Mouse (Mus musculus) thymus, adult 2 months (tissue): ENCODE results near the gene Ank3. TPM values are rescaled to one million over a fixed set of nuclear protein-coding genes. Genes with fewer than 3 reads are reported as not detected.

Experiments used
- DNase-seq: peaks from one replicate; pipeline ENCODE4 v3.0.0; 2021
- H3K27ac ChIP-seq: fragments of 200-500 bp; 2 replicates; pipeline ENCODE4 v1.5.1; 2012; ENCODE audit warnings: low read length, control low read depth; ENCODE audit not compliant: control insufficient read depth, insufficient read depth
- H3K27me3 ChIP-seq: fragments of 200-500 bp; 2 replicates; pipeline ENCODE4 v1.6.1; 2012; ENCODE audit warnings: mild to moderate bottlenecking, low read length, moderate library complexity, mixed read lengths; ENCODE audit not compliant: control insufficient read depth, insufficient read depth
- H3K36me3 ChIP-seq: fragments of 200-500 bp; 2 replicates; pipeline ENCODE4 v1.6.1; 2012; ENCODE audit warnings: mild to moderate bottlenecking, low read length, moderate library complexity; ENCODE audit not compliant: control insufficient read depth, insufficient read depth
- H3K4me1 ChIP-seq: fragments of 200-500 bp; replicated peaks from 2 replicates; pipeline ENCODE4 v1.6.1; 2012; ENCODE audit warnings: low read length; ENCODE audit not compliant: control insufficient read depth, insufficient read depth
- H3K4me3 ChIP-seq: fragments of 200-500 bp; 2 replicates; pipeline ENCODE4 v1.5.1; 2012; ENCODE audit warnings: mild to moderate bottlenecking, low read length, control low read depth, moderate library complexity; ENCODE audit not compliant: control insufficient read depth, insufficient read depth
- CTCF ChIP-seq: fragments of 200-500 bp; IDR thresholded peaks from 2 replicates; pipeline ENCODE4 v1.5.1; 2012; ENCODE audit warnings: mild to moderate bottlenecking, control low read depth, low read length, moderate library complexity, borderline replicate concordance; ENCODE audit not compliant: control insufficient read depth, poor library complexity, insufficient read depth; ENCODE audit errors: extremely low read depth
- POLR2A ChIP-seq: fragments of 200-500 bp; IDR thresholded peaks from 2 replicates; pipeline ENCODE4 v1.6.1; 2012; ENCODE audit warnings: mild to moderate bottlenecking, low read length, control low read depth, moderate library complexity; ENCODE audit not compliant: control insufficient read depth, poor library complexity, insufficient read depth; ENCODE audit errors: extremely low read depth
- WGBS: fragments of 180-500 bp; shearing (Covaris S2); methylation state at CpG from one replicate; pipeline ENCODE4 v1.1.7; 2018; 5-methylcytosine and 5-hydroxymethylcytosine counted together
- polyA plus RNA-seq: library from polyadenylated mRNA; depleted of rRNA; stranded (reverse); fragments of >200 nt; gene quantifications from 2 replicates; pipeline ENCODE4 v1.2.3, GENCODE M21; 2012

Ank3 gene
- polyA plus RNA-seq, 1 experiment = 4.2 TPM

DNA sequence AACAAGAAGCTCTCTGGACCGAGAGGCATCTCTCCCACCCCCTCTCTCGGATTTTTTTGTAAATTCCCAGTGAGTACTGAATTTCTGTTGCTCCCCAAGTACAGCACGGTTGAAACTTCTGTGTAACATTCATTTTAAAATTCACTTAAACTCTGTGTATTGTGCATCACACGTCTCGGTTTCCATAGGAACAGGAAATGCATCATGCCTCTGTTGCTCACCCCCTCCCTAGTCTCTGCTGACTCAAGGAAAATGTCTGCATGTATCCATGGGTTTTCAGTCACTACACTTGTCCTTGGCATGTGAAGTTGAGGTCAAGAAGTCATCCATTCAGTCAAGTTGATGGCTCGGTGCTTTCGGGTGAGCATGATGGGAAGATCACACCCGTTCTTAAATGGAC is 234.3 kb downstream of the Ank3 start:
- Histone ChIP-seq H3K4me1 (no peaks in the 10 kb centered on the region), H3K36me3 (no peaks in the 10 kb centered on the region), H3K4me3 (no peak overlapping the region), H3K27ac (no peak overlapping the region), H3K27me3 (no peaks in the 10 kb centered on the region)
- TF ChIP-seq CTCF = no peak
- TF ChIP-seq POLR2A = no peak
- 88% methylated on average over 8 of the region's 8 CpGs for WGBS
- DNase-seq = no peak

DNA sequence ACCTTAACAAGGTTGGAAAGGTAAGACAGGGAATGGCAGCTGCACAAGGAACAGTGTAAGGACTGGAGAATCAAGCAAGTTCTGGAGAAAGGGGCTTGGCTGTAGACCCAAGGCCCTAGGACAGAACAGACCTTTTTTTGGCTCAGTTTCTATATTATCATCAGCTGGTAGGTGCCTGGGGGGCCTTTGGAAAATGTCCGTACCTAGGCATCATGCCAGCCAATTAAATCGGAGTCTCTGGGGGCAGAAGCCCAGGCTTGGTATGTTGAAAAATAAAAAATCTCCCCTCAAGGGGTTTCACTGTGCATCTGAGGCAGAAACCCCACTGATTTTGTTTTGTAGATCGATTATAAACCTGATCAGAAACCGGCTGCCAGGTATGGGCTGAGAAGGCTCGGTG is 236.3 kb downstream of the Ank3 start:
- H3K4me1 ChIP-seq = no peaks in the 10 kb centered on the region
- H3K36me3 ChIP-seq = no peaks in the 10 kb centered on the region
- no peak overlapping the region for H3K27ac ChIP-seq
- no peak for DNase-seq
- TF ChIP-seq POLR2A (no peak), CTCF (no peak)
- no peak overlapping the region for H3K4me3 ChIP-seq
- no peaks in the 10 kb centered on the region for H3K27me3 ChIP-seq
- 92% methylated on average over 5 of the region's 5 CpGs for WGBS

- Histone ChIP-seq H3K36me3 (no peaks in the 10 kb centered on the region), H3K4me3 (no peak overlapping the region), H3K27ac (no peak overlapping the region), H3K27me3 (no peaks in the 10 kb centered on the region), H3K4me1 (no peaks in the 10 kb centered on the region)
- TF ChIP-seq POLR2A = no peak
- no peak for TF ChIP-seq CTCF
- WGBS = 75% methylated on average over 11 of the region's 11 CpGs
- no peak for DNase-seq
These were observed 237.5 kb downstream of the Ank3 start for GRCm38 (mm10) chr10:69635910-69636656.

DNA sequence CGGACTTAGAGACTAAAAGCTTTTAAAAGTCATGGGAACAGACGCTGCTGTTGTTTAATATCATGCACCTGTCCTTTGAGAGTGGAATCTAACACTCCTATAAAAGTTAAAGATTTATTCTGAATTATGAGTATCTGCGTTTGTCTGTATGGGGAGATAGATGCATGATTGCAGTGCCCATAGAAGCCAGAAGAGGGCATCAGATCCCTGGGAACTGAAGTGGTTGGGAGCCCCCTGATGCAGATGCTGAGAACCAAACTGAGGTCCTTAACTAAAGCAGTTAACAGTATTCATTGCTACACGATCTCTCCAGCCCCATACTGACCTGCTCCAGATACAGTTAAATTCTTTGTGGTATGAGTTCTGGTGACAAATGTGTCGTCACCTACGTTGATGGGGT is 240.6 kb downstream of the Ank3 start:
- H3K27me3 ChIP-seq = no peaks in the 10 kb centered on the region
- DNase-seq = no peak
- H3K36me3 ChIP-seq = no peaks in the 10 kb centered on the region
- H3K4me3 ChIP-seq = no peak overlapping the region
- TF ChIP-seq POLR2A = no peak
- 92% methylated on average over 6 of the region's 6 CpGs for WGBS
- no peak overlapping the region for H3K27ac ChIP-seq
- no peaks in the 10 kb centered on the region for H3K4me1 ChIP-seq

DNA sequence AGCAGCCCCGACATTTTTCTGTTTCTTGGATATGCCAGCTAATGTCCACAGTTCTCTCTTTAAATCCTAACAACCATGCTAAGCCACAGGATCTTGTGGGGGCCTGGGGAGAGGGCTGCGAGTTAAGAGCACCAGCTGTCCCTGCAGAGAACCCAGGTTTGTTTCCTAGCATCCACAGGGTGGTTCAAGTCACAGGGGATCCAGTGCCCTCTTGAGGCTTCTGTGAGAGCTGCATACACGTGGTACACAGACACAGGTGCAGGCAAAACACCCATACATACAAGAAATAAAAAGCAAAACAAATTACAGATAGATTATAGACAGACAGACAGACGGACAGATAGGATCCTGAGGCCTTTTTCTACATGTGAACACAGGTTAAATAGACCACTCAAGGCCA is 242.0 kb downstream of the Ank3 start:
- Histone ChIP-seq H3K4me3 (no peak overlapping the region), H3K36me3 (no peaks in the 10 kb centered on the region), H3K27ac (no peak overlapping the region), H3K4me1 (no peaks in the 10 kb centered on the region), H3K27me3 (no peaks in the 10 kb centered on the region)
- TF ChIP-seq CTCF (no peak), POLR2A (no peak)
- no peak for DNase-seq
- 79% methylated on average over 4 of the region's 4 CpGs for WGBS

DNA sequence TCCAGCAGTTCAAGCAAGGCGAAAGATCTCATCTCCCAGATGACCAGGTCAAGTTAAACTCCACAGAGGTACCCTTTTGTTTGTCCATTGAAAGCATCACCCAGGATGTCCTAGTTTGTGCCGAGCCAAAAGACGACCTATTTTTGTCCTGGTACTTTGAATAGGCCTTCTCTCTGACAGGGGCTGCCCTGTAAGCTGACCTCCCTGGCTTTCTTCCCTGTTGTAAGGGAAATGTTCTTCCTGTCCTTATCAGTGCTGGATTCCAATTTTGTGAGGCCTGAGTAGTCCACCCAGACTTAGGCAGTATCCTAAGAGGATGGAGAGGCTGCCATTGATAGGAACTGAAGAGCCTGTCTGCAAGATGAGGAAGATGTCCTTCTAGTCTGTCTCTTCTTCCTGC is 244.9 kb downstream of the Ank3 start:
- no peaks in the 10 kb centered on the region for H3K4me1 ChIP-seq
- H3K27ac ChIP-seq = no peak overlapping the region
- TF ChIP-seq CTCF = no peak
- no peak for TF ChIP-seq POLR2A
- 78% methylated on average over 3 of the region's 3 CpGs for WGBS
- no peaks in the 10 kb centered on the region for H3K27me3 ChIP-seq
- H3K4me3 ChIP-seq = no peak overlapping the region
- no peak for DNase-seq
- H3K36me3 ChIP-seq = no peaks in the 10 kb centered on the region

- no peaks in the 10 kb centered on the region for H3K4me1 ChIP-seq
- no peak overlapping the region for H3K4me3 ChIP-seq
- 85% methylated on average over 6 of the region's 6 CpGs for WGBS
- H3K27me3 ChIP-seq = no peaks in the 10 kb centered on the region
- H3K27ac ChIP-seq = no peak overlapping the region
- no peaks in the 10 kb centered on the region for H3K36me3 ChIP-seq
- no peak for TF ChIP-seq POLR2A
- no peak for TF ChIP-seq CTCF
- no peak for DNase-seq
These were observed 245.4 kb downstream of the Ank3 start for GRCm38 (mm10) chr10:69643986-69644385.
